Mouse (Mus musculus): Measurements from ENCODE around the gene Gsdma2. TPM values are rescaled to one million over a fixed set of nuclear protein-coding genes. Genes with fewer than 3 reads are reported as not detected.
"Not testable (repeated sequence)": the region's sequence is repeated elsewhere in the genome, so short reads cannot be mapped to it uniquely, and the experiment has no call there.

The Gsdma2 gene
- 0.17 TPM in 1 of 2 replicates, not detected in the other for polyA plus RNA-seq (2015; fragmentation: Nextera tagmentation; extraction: Ambion mirVana)

- Histone ChIP-seq H3K4me1 (replicated peaks) (no peaks in the 10 kb centered on the region), H3K9ac (no peak within 1 kb of the TSS), H3K9me3 (no peaks in the 10 kb centered on the region), H3K4me3 (no peak within 1 kb of the TSS), H3K27me3 (0 out of 2 replicates have a peak, but pooled peaks cover 6% of the 10 kb centered on the region), H3K27ac (no peak within 1 kb of the TSS), H3K4me2 (no peak within 1 kb of the TSS), H3K36me3 (no peaks in the 10 kb centered on the region)
- no peak for ATAC-seq (ENCODE audit: low FRiP score)
- WGBS: 62% methylated on average over 2 of the region's 2 CpGs
Observed at GRCm38 (mm10) chr11:98646459-98646858, at the start of gene Gsdma2. Gene Gsdma2 (plus strand): TSS chr11:98646759.

GRCm38 (mm10) chr11:98597363-98597762 lies 49.2 kb upstream of the Gsdma2 start:
- no peak overlapping the region for H3K9ac ChIP-seq
- H3K4me1 ChIP-seq (replicated peaks): peaks cover 11% of the 10 kb centered on the region; the same call in 1 of the 2 replicates
- no peak for ATAC-seq (ENCODE audit: low FRiP score)
- no peaks in the 10 kb centered on the region for H3K9me3 ChIP-seq
- H3K4me3 ChIP-seq: no peak overlapping the region
- no peak overlapping the region for H3K27ac ChIP-seq
- WGBS: 37% methylated on average over 6 of the region's 6 CpGs
- H3K27me3 ChIP-seq: peaks cover 52% of the 10 kb centered on the region
- no peaks in the 10 kb centered on the region for H3K36me3 ChIP-seq
- no peak overlapping the region for H3K4me2 ChIP-seq

DNA sequence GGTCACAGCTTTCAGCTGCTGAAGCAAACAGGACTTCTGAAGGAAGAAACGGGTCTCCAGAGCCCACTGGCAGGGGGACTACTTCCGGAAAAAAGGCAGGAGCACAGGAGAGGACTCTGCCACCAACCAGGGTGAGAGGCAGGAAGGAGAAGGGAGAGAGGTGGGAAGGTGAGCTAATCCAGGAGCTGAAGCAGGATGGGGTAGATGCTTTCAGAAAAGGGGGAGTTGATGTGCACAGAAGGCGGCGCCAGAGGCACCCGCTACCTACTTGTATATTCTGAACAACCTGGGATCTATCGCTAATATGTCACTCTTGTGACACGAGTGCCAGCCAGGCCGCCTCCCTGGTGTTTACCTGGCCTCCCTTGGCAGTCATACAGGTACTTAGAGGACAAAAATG lies 48.6 kb upstream of the Gsdma2 start, which contains the start of gene Lrrc3c:
TSS of gene Lrrc3c (plus strand) at position 301 of the 400 bp plus-strand sequence.
- Histone ChIP-seq H3K27me3 (peaks cover 49% of the 10 kb centered on the region), H3K9ac (0 out of 2 replicates have a peak within 1 kb of the TSS, but pooled peaks have one; percentile 13), H3K9me3 (no peaks in the 10 kb centered on the region), H3K27ac (no peak within 1 kb of the TSS), H3K4me3 (no peak within 1 kb of the TSS), H3K4me1 (replicated peaks) (peaks cover 13% of the 10 kb centered on the region; the same call in 1 of the 2 replicates), H3K4me2 (no peak within 1 kb of the TSS), H3K36me3 (no peaks in the 10 kb centered on the region)
- ATAC-seq (ENCODE audit: low FRiP score): no peak
- 88% methylated on average over 8 of the region's 8 CpGs for WGBS

DNA sequence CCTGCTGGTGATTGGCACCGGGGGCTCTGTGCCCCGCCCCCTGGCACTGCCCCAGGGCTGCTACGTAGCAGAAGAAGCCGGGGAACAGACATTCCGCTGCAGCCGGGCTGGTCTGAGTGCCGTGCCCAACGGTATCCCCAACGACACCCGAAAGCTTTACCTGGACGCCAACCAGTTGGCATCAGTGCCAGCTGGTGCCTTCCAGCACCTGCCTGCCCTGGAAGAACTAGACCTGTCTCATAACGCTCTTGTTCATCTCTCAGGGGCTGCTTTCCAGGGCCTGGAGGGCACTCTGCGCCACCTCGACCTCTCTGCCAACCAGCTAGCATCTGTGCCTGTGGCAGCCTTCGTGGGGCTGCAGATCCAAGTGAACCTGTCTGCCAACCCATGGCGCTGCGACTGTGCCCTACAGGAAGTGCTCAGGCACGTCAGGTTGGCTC lies 47.7 kb upstream of the Gsdma2 start:
- peaks cover 48% of the 10 kb centered on the region for H3K27me3 ChIP-seq
- no peaks in the 10 kb centered on the region for H3K9me3 ChIP-seq
- no peak overlapping the region for H3K4me2 ChIP-seq
- WGBS: 62% methylated on average over 18 of the region's 18 CpGs
- ATAC-seq (ENCODE audit: low FRiP score): no peak
- H3K36me3 ChIP-seq: no peaks in the 10 kb centered on the region
- H3K4me3 ChIP-seq: no peak overlapping the region
- H3K9ac ChIP-seq: 0 out of 2 replicates have a peak overlapping the region, but pooled peaks have one; percentile 13
- H3K4me1 ChIP-seq (replicated peaks): peaks cover 13% of the 10 kb centered on the region; the same call in 1 of the 2 replicates
- H3K27ac ChIP-seq: no peak overlapping the region

GRCm38 (mm10) chr11:98599291-98599690 lies 47.3 kb upstream of the Gsdma2 start:
- no peak overlapping the region for H3K27ac ChIP-seq
- H3K4me1 ChIP-seq (replicated peaks): peaks cover 13% of the 10 kb centered on the region; the same call in 1 of the 2 replicates
- ATAC-seq (ENCODE audit: low FRiP score): no peak
- H3K9ac ChIP-seq: 0 out of 2 replicates have a peak overlapping the region, but pooled peaks have one; percentile 13
- no peaks in the 10 kb centered on the region for H3K9me3 ChIP-seq
- H3K36me3 ChIP-seq: no peaks in the 10 kb centered on the region
- H3K4me3 ChIP-seq: no peak overlapping the region
- H3K27me3 ChIP-seq: peaks cover 48% of the 10 kb centered on the region
- WGBS: 37% methylated on average over 18 of the region's 18 CpGs
- H3K4me2 ChIP-seq: no peak overlapping the region

GRCm38 (mm10) chr11:98602090-98602690 lies 44.4 kb upstream of the Gsdma2 start:
- H3K27ac ChIP-seq: no peak overlapping the region
- ATAC-seq (ENCODE audit: low FRiP score): no peak
- H3K27me3 ChIP-seq: peaks cover 49% of the 10 kb centered on the region
- H3K9me3 ChIP-seq: no peaks in the 10 kb centered on the region
- H3K36me3 ChIP-seq: no peaks in the 10 kb centered on the region
- WGBS: 2% methylated on average over 20 of the region's 20 CpGs
- peak overlapping the region; percentile 43 for H3K4me2 ChIP-seq
- peak overlapping the region; percentile 30 for H3K4me3 ChIP-seq
- peaks cover 13% of the 10 kb centered on the region; the same call in 1 of the 2 replicates for H3K4me1 ChIP-seq (replicated peaks)
- H3K9ac ChIP-seq: no peak overlapping the region

GRCm38 (mm10) chr11:98603953-98604352 lies 42.6 kb upstream of the Gsdma2 start:
- no peak for ATAC-seq (ENCODE audit: low FRiP score)
- H3K4me2 ChIP-seq: no peak overlapping the region
- peaks cover 10% of the 10 kb centered on the region; the same call in 1 of the 2 replicates for H3K4me1 ChIP-seq (replicated peaks)
- no peak overlapping the region for H3K9ac ChIP-seq
- H3K27ac ChIP-seq: no peak overlapping the region
- H3K4me3 ChIP-seq: no peak overlapping the region
- WGBS: 93% methylated on average over 2 of the region's 2 CpGs
- no peaks in the 10 kb centered on the region for H3K9me3 ChIP-seq
- H3K27me3 ChIP-seq: peaks cover 39% of the 10 kb centered on the region
- no peaks in the 10 kb centered on the region for H3K36me3 ChIP-seq

GRCm38 (mm10) chr11:98604911-98605310 lies 41.6 kb upstream of the Gsdma2 start:
- H3K9me3 ChIP-seq; H3K4me3 ChIP-seq; H3K9ac ChIP-seq; H3K4me1 ChIP-seq (replicated peaks); ATAC-seq (ENCODE audit: low FRiP score); H3K27ac ChIP-seq; H3K4me2 ChIP-seq; H3K36me3 ChIP-seq: not testable (repeated sequence)
- H3K27me3 ChIP-seq: peaks cover 39% of the 10 kb centered on the region
- 71% methylated on average over 6 of the region's 6 CpGs for WGBS

DNA sequence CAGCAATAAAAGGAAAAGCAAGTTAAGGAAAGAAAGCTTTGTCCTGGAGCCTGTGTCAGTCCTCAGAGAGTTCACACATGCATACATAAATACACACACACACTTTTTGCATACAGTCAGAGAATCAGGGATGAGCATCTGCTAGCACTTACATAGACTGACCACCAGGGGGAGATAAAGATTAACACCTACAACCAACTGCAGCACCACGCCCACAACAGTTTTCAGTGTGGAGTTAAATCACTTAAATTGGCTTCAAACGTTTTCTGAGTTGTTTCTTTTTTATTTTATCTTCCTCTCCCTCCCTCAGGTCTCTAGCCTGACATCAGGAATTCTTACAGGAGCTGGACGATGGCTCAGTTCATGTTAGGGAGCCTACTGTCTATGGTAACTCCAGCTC lies 39.8 kb upstream of the Gsdma2 start:
- Histone ChIP-seq H3K36me3 (no peaks in the 10 kb centered on the region), H3K4me2 (no peak overlapping the region), H3K27ac (no peak overlapping the region), H3K27me3 (peaks cover 32% of the 10 kb centered on the region; the same call in 1 of the 2 replicates), H3K4me1 (replicated peaks) (peaks cover 6% of the 10 kb centered on the region; the same call in 1 of the 2 replicates), H3K4me3 (no peak overlapping the region), H3K9me3 (no peaks in the 10 kb centered on the region), H3K9ac (no peak overlapping the region)
- ATAC-seq (ENCODE audit: low FRiP score): no peak
- 12% methylated on average over 3 of the region's 3 CpGs for WGBS

- no peak overlapping the region for H3K4me2 ChIP-seq
- H3K9me3 ChIP-seq: no peaks in the 10 kb centered on the region
- 94% methylated on average over 13 of the region's 13 CpGs for WGBS
- no peak overlapping the region for H3K4me3 ChIP-seq
- no peak for ATAC-seq (ENCODE audit: low FRiP score)
- no peaks in the 10 kb centered on the region for H3K36me3 ChIP-seq
- no peaks in the 10 kb centered on the region for H3K27me3 ChIP-seq
- no peak overlapping the region for H3K9ac ChIP-seq
- no peaks in the 10 kb centered on the region for H3K4me1 ChIP-seq (replicated peaks)
- H3K27ac ChIP-seq: no peak overlapping the region
Observed at GRCm38 (mm10) chr11:98620791-98621190, 25.8 kb upstream of the Gsdma2 start.

DNA sequence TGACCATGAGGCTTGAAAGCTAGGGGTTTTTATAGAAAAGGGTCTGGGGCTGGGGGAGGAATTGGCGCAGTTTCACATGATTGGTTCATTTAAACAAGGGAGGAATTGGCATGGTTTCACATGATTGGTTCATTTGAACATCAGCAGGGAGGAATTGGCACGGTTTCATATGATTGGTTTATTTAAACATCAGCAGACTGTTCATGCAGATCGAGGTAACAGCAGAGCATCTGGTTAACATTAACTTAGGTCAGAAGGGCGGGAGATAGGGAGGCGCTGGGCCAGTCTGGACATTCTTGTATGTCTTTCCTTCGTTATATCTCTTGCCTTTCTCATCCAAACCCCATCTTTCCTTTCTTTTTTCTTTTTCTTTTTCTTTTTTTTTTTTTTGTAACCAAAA lies 22.6 kb upstream of the Gsdma2 start:
- H3K9ac ChIP-seq; H3K36me3 ChIP-seq; H3K9me3 ChIP-seq; H3K4me1 ChIP-seq (replicated peaks); ATAC-seq (ENCODE audit: low FRiP score); H3K27me3 ChIP-seq; H3K4me3 ChIP-seq; H3K27ac ChIP-seq; H3K4me2 ChIP-seq: not testable (repeated sequence)
- WGBS: 79% methylated on average over 6 of the region's 6 CpGs

- not testable (repeated sequence) for H3K4me2 ChIP-seq; H3K9me3 ChIP-seq; H3K27me3 ChIP-seq; H3K4me1 ChIP-seq (replicated peaks); ATAC-seq (ENCODE audit: low FRiP score); H3K4me3 ChIP-seq; H3K9ac ChIP-seq; H3K27ac ChIP-seq; H3K36me3 ChIP-seq
- 95% methylated on average over 2 of the region's 2 CpGs for WGBS
Observed at GRCm38 (mm10) chr11:98624381-98624780, 22.2 kb upstream of the Gsdma2 start.
